Mouse (Mus musculus) kidney, embryonic 15.5 days (tissue): ENCODE results near the gene Hcn2. TPM values are rescaled to one million over a fixed set of nuclear protein-coding genes. Genes with fewer than 3 reads are reported as not detected.

Experiments used
- ATAC-seq: fragments of 200-750 bp; cut with Nextera tagmentation; replicated peaks from 2 replicates; pipeline ENCODE4 v1.8.0; 2017; ENCODE audit warnings: moderate TSS enrichment; ENCODE audit not compliant: low FRiP score
- H3K27ac ChIP-seq: fragments of 300-500 bp; sonication (generic); 2 replicates; pipeline ENCODE4 v1.5.1; 2015; ENCODE audit warnings: mild to moderate bottlenecking, inconsistent platforms
- H3K27me3 ChIP-seq: fragments of 300-500 bp; sonication (generic); 2 replicates; pipeline ENCODE4 v1.6.1; 2015; ENCODE audit warnings: inconsistent platforms
- H3K36me3 ChIP-seq: fragments of 300-500 bp; sonication (generic); 2 replicates; pipeline ENCODE4 v1.6.1; 2015; ENCODE audit warnings: inconsistent platforms
- H3K4me1 ChIP-seq: fragments of 300-500 bp; sonication (generic); 2 replicates; pipeline ENCODE4 v1.6.1; 2015; ENCODE audit warnings: inconsistent platforms
- H3K4me2 ChIP-seq: fragments of 300-500 bp; sonication (generic); 2 replicates; pipeline ENCODE4 v1.6.1; 2015; ENCODE audit warnings: moderate library complexity, mild to moderate bottlenecking, inconsistent platforms
- H3K4me3 ChIP-seq: fragments of 300-500 bp; sonication (generic); replicated peaks from 2 replicates; pipeline ENCODE4 v1.5.1; 2015; ENCODE audit warnings: mild to moderate bottlenecking, inconsistent platforms
- H3K9ac ChIP-seq: fragments of 300-500 bp; sonication (generic); 2 replicates; pipeline ENCODE4 v1.6.1; 2015; ENCODE audit warnings: mild to moderate bottlenecking, inconsistent platforms
- H3K9me3 ChIP-seq: fragments of 300-500 bp; sonication (generic); replicated peaks from 2 replicates; pipeline ENCODE4 v1.6.1; 2016; ENCODE audit warnings: inconsistent platforms
- WGBS: fragments of 180-500 bp; shearing (Covaris S2); methylation state at CpG from one replicate; pipeline ENCODE4 v1.1.7; 2015; ENCODE audit warnings: mixed read lengths; 5-methylcytosine and 5-hydroxymethylcytosine counted together
- polyA plus RNA-seq: library from polyadenylated mRNA; unstranded; fragments of >200 nt; fragmentation: Nextera tagmentation; extraction: Ambion mirVana; gene quantifications from 2 replicates; pipeline ENCODE4 v1.2.1, GENCODE M21; 2015

Gene Hcn2
- polyA plus RNA-seq, 1 experiment from 2014 or later = 0.19 TPM

DNA sequence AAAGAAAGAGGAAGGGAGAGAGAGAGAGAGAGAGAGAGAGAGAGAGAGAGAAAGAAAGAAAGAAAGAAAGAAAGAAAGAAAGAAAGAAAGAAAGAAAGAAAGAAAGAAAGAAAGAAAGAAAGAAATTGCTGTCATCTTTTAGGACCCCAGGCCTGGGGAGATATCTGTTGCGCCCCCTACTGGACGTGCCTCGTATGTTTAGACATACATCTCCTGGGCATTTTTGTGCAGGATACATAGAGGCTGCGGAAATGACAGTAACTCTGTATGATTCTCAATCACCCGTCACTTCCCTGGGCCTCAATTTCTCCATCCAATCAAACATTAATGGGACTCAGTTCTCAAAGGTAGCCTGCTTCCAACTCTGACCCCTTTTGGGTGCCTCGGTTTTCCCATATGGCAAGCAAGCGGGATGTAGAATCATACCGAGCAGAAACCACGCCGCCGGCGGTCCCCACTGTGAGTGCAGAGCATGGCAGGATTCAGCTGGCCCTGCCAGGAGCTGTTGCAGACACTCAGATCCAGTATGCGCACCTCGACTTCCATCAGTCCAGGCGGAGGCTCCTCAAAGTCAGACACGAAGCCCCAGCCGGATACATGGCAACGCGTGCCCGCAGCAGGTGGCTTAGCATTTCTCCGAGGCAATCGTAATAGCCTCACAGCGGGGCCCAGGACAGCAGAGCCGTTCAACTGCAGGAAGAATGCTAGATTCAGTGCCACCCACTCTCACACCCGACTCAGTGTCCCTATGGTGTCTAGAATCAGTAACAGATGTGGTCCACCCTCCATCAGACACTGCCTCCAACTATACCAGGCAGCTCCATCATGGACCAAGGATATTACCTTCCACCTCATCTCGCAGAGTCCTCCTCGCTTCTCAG lies 67.7 kb downstream of the Hcn2 start:
- no peak overlapping the region for H3K27ac ChIP-seq
- no peak overlapping the region for H3K9ac ChIP-seq
- H3K4me1 ChIP-seq = peaks cover 22% of the 10 kb centered on the region
- no peaks in the 10 kb centered on the region for H3K9me3 ChIP-seq
- H3K27me3 ChIP-seq = peaks cover 28% of the 10 kb centered on the region
- H3K4me2 ChIP-seq = no peak overlapping the region
- H3K4me3 ChIP-seq = no peak overlapping the region
- WGBS = 41% methylated on average over 27 of the region's 27 CpGs
- no peaks in the 10 kb centered on the region for H3K36me3 ChIP-seq
- no peak for ATAC-seq

Other genes with a start within 250 kb of the Hcn2 start
- not detected in 2 replicates for gene Vmn2r83, start 247.9 kb upstream of the Hcn2 start, polyA plus RNA-seq
- gene Plpp2, start 182.8 kb upstream of the Hcn2 start, polyA plus RNA-seq = 42.0 and 45.7 TPM in 2 replicates
- 48.6 and 53.6 TPM in 2 replicates for gene Mier2, start 161.4 kb upstream of the Hcn2 start, polyA plus RNA-seq
- not detected in 2 replicates for gene Theg, start 129.3 kb upstream of the Hcn2 start, polyA plus RNA-seq
- 0.05 TPM in 1 of 2 replicates, not detected in the other for gene C2cd4c, start 102.6 kb upstream of the Hcn2 start, polyA plus RNA-seq
- gene Shc2, start 78.7 kb upstream of the Hcn2 start, polyA plus RNA-seq = 10.4 and 12.2 TPM in 2 replicates
- not detected in 2 replicates for gene Odf3l2, start 70.9 kb upstream of the Hcn2 start, polyA plus RNA-seq
- gene Madcam1, start 52.1 kb upstream of the Hcn2 start, polyA plus RNA-seq = 2.7 and 2.8 TPM in 2 replicates
- 71.2 and 81.4 TPM in 2 replicates for gene Tpgs1, start 47.3 kb upstream of the Hcn2 start, polyA plus RNA-seq
- gene Cdc34, start 34.4 kb upstream of the Hcn2 start, polyA plus RNA-seq = 88.4 and 100 TPM in 2 replicates
- 0.50 and 0.95 TPM in 2 replicates for gene Gzmm, start 27.6 kb upstream of the Hcn2 start, polyA plus RNA-seq
- 913 and 925 TPM in 2 replicates for gene Bsg, start 12.1 kb upstream of the Hcn2 start, polyA plus RNA-seq
- gene Polrmt, start 29.9 kb downstream of the Hcn2 start, polyA plus RNA-seq = 43.7 and 54.4 TPM in 2 replicates
- 0.12 and 0.14 TPM in 2 replicates for gene Fgf22, start 38.4 kb downstream of the Hcn2 start, polyA plus RNA-seq
- gene Rnf126, start 50.3 kb downstream of the Hcn2 start, polyA plus RNA-seq = 88.5 and 102 TPM in 2 replicates
- gene Fstl3, start 60.6 kb downstream of the Hcn2 start, polyA plus RNA-seq = 15.3 and 15.6 TPM in 2 replicates
- 0.29 TPM in 1 of 2 replicates, not detected in the other for gene Prss57, start 74.3 kb downstream of the Hcn2 start, polyA plus RNA-seq
- 144 and 158 TPM in 2 replicates for gene Palm, start 76.9 kb downstream of the Hcn2 start, polyA plus RNA-seq
- gene Misp, start 104.4 kb downstream of the Hcn2 start, polyA plus RNA-seq = 14.9 and 15.2 TPM in 2 replicates
- gene Ptbp1, start 137.8 kb downstream of the Hcn2 start, polyA plus RNA-seq = 398 and 438 TPM in 2 replicates
- gene Prtn3, start 157.8 kb downstream of the Hcn2 start, polyA plus RNA-seq = 7.4 and 8.3 TPM in 2 replicates
- 62.1 and 74.5 TPM in 2 replicates for gene Plppr3, start 158.0 kb downstream of the Hcn2 start, polyA plus RNA-seq
- 2.6 and 3.4 TPM in 2 replicates for gene Elane, start 169.6 kb downstream of the Hcn2 start, polyA plus RNA-seq
- not detected in 2 replicates for gene Cfd, start 174.2 kb downstream of the Hcn2 start, polyA plus RNA-seq
- gene Med16, start 192.3 kb downstream of the Hcn2 start, polyA plus RNA-seq = 59.6 and 70.7 TPM in 2 replicates
- gene Gm26602, start 194.2 kb downstream of the Hcn2 start, polyA plus RNA-seq = 0.96 and 14.1 TPM in 2 replicates
- gene Kiss1r, start 200.3 kb downstream of the Hcn2 start, polyA plus RNA-seq = 0.71 and 1.2 TPM in 2 replicates
- gene R3hdm4, start 204.6 kb downstream of the Hcn2 start, polyA plus RNA-seq = 142 and 155 TPM in 2 replicates
- 7.3 and 7.4 TPM in 2 replicates for gene Arid3a, start 210.4 kb downstream of the Hcn2 start, polyA plus RNA-seq
- gene Wdr18, start 243.5 kb downstream of the Hcn2 start, polyA plus RNA-seq = 115 TPM in 2 replicates